Mouse (Mus musculus): ENCODE data around the gene Samd7.

The Samd7 gene

DNA sequence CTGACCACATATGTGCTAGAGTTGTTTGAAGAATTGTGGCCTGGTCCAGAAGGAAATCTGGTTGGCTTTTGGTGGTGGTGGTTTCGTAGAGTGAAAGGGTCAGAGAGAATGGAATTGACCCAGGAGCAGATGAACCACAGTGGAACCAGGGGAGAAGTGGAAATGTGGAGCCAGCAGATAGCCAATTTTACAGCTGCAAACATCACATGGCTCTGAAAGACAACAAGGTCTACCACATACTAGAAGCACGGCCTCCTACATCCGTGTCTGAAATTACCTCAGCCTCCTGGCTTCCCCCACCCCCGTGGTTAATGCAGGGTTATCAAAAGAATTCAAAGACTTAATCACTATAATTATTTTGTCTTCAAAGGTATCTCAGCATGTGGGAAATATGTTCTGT is 18.8 kb downstream of the Samd7 start:
- no peak for DNase-seq (ENCODE audit: low spot score in 2 of 2)

DNA sequence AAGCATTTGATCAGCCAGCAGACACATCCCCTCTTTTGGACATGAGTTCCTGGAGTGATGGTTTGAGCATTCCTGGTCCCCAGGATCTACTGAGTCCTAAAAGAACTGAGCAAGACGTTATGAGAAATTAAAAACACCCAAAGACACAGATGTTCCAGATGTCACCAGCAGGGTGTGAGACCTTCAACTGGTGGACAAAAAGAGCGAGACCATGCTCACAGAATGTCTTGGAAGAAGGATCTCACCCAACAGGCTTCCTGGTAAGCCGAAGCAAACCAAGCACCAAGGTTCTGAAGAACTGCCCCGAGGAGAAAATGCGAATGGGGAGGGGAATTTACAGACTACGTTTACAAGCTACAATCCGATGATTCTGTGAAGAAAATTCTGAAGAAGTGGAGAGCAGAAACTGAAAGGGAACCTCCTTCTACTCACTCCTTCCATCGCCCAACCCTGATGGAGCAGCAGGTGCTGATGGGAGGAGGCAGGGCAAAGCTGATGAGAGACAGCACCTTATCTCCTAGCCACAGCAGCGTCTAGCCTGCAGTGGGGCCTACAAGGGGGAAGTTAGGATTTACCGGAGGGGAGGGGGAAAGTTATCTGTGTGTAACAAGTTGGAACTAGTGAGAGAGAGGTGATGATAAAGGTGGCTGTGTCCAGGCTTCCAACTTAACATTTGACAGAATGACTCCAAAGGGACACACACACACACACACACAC is 19.4 kb downstream of the Samd7 start:
- DNase-seq (ENCODE audit: low spot score in 2 of 2), result no peak

DNA sequence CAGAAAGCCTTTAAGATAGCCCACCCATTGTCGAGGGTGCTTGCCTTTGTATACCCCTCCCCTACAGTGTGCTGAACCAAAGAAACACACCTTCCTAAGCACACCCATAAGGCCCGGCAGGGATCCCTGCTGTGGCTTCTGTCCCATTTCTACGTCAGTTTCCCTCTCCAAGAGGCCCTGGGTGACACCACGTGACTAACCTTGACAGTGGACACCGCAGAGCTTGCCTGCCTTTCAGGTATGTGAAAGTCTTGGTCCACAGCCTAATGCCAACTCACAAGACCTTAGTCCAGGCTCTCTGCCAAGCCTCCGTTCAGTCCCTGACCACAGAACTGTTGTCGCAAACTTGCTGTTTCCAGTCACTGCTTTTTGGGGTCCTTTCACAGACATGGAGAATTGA is 20.1 kb downstream of the Samd7 start:
- no peak for DNase-seq (ENCODE audit: low spot score in 2 of 2)

DNA sequence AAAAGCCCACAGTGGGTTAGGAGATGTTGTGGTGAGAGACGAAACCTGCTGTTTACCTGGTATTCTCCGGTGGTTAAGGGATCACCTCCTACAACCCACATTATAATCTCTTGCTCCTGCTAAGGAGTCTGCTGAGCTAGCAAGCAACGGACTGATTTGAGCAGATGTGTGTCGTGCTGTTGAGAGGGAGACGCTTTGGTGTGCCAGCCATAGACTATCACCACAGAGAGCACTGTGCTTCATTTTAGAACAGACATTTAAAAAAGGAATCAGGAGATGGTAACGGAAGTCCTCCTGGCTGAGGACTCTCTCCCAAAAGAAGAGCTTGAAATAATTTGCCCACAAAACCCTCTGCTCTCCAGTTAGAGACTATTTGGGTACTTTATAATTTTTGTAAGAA is 21.2 kb downstream of the Samd7 start:
- peak in 1 of 2 experiments; percentile 21 for DNase-seq (ENCODE audit: low spot score in 2 of 2)

DNA sequence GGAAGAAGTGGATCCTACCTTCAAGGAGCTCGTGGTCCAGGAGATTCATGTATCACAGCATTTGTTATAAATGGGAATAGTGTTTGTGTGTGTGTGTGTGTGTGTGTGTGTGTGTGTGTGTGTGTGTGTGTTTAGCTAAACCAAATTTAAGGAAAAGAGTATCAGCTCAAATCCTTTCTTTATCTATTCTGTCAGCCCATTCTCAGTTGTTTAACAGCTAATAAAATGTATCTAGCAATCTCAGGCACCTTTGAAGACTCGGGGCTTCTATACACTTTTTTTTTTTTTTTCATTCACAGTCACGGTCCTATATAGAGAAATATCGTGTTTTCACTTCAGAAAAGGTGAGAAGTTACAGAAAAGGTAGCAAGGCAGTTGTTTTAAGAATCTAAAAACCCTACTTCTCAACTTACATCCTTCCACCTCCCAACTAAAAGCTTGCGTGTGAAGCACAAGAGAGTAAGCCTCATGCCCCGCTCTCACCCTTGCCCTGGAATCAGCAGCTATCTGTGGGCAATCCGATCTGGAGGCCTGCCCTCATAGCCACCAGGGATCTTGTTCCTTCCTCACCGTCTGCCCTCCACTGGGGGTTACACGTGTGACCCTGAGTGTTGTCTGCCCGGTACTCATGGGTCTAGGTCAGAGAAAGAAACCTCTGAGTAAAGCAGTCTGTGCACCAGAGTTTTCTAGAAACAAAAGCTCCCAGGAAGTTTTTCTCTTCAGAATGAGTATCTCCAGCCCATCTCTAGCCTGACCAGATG is 23.8 kb downstream of the Samd7 start:
- DNase-seq (ENCODE audit: low spot score in 2 of 2), result no peak

DNA sequence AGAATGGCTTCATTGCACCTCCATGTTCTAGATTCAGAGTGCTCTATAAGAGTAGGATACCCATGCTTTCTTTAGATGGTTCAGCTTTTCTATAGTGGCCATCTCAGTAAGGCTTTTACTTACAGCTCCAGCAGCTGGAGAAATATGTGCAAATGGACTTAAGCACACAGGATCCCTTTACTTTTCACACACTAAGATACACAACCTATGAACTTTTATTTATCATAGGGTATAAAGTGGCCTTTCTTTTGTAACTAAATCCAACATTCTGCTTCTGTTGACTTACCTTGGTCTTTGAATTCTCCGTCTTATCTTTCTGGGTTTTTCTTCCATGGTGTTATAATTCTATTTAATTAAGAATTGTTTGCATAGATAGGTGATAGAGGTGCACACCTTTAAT is 25.5 kb downstream of the Samd7 start:
- no peak for DNase-seq (ENCODE audit: low spot score in 2 of 2)

DNA sequence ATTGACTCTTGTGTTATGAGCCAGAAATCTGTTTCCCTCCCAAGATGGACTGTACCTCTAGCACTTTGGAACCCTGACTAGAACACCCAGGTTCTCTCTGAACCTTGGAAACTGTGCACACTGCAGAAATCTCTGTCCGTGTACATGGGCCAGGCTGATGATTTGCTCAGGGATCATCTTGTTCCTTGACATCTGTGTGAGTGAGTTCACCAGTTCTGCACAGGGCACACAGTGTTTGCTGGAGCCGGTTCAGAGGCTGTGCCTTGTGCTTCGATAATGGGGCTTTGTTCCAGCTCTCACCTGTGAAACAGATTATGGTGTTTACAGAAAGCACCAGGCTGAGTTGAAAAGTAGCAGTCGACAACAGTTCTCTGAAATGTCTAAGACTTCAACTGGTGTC is 26.5 kb downstream of the Samd7 start:
- no peak for DNase-seq (ENCODE audit: low spot score in 2 of 2)

DNA sequence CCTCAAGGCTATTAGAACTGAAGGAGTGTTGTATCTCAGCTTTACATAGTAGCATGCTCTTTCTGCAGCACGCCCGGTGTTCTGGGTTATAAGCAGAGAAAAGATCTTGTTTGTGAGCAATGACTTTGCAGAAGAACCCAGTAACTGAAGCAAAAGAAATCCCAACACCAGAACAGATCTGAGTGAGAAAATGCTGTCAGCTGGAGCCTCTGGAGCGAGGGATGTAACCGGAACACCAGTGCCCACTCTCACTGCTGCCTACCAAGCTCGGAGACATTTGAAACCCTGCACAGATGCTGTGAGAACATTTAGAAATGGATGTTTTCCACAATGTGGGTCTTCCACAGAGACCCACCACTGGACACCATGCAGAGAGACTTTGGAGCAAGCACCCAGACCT is 28.6 kb downstream of the Samd7 start:
- no peak for DNase-seq (ENCODE audit: low spot score in 2 of 2)

DNA sequence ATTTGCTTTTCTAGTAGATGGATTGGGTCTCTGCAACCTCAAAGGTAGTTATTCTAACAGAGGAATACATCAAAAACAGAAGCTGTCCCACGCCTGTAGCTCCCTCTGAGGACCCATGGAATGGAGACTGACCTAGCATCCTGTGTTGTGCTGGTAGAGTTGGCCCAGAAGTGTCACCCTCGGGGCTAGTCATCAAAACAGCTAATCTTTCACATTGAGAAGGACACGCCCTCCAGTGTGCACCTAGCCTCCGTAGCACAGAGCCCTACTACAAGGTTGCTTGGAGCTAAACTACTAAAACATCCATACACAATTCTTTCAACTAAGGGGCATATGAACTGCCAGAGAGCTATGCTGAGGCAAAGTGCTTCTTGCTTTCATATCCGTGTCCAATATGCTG is 31.9 kb downstream of the Samd7 start:
- no peak for DNase-seq (ENCODE audit: low spot score in 2 of 2)

DNA sequence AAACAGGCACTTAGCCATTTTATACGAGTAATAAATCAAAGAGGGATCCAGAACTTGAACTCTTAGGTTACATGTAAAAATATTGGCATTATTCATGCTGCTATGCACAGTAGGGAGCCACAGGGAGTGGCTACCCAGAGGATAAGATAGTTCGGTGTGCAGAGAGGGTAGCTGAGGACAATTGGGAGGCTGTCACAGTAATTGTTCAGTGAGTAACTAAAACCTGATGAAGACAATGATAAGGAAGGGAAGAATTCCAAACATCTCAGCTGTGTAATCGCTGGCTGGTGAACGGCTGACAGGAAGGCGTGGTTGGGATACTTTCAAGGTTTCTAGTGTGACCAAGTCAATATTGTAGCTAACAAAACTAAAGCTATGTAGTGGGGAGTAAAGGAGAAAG is 42.4 kb downstream of the Samd7 start:
- no peak for DNase-seq (ENCODE audit: low spot score in 2 of 2)

DNA sequence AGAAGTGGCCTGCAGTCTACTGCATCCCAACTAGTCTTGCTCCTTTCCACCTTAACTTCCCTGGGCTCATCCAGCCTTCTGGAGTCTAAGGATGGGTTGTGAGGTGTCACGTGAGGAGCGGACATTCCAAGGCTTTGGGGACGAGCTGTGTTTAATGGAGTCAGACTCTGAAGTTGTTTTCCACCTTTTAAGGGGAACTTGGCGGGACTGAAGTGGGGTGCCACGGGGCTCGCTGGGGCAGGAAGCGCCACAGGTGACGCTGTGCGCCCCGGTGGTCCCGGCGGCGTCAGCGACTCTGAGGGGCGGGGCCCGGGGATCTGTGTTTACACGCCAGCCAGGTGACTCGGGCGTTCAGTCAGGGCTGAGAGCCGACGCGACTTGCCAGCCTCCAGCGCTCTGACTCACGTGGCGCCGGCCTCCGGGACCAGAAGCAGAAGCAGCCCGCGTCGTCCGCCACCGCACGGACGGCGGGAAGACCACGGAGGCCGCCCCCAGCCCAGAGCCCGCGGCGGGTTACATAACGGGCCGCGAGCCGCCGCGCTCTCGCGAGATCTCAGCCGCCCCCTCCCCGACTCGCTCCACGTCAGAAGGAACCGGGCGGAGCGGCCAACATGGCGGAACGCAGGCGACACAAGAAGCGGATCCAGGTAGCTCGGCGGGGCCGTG is 46.8 kb downstream of the Samd7 start, which contains the start of gene Sec62:
Gene Sec62 (plus strand): TSS at position 139 of the 666 bp plus-strand sequence.
- peak; percentile 73 to 93 for DNase-seq (ENCODE audit: low spot score in 2 of 2)

DNA sequence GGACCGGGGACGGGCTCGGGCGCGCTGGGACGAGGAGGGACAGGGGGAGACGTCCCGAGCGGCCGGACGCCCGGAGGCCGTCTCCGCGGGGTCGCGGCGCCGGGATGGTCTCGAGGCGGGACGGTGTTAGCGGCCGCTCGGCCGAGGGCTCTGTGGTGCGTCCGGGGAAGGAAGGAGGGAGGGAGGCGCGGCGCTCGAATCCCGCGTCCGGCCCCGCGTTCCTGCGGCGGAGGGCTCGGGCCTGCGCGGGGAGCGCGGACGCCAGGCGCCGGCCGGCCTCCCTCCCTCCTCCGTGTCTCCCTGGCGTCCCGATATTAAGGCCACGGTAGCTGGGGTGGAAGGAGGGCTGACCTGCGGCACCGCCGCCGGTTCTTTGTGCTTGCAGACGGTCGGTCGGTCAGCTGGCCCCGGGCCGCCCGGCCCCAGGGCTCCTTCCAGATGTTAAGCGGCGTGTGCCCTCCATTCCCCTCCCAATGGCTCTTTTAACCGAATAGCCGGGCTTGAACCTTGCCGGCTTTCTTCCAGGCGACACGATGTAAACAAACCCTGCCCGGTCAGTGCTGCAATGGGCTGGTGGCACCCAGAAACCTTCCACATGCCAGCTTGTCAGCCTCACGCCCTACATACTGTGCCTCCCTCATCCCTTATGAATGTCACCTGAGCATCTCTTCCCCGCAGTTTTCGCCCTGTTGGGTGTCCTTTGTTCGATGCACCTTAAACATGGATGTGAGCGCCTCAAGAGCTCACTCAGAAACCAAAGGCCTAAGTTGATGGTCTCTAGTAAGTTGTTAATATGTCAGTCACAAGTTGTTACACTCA is 47.5 kb downstream of the Samd7 start:
- DNase-seq (ENCODE audit: low spot score in 2 of 2), result peak in 1 of 2 experiments; percentile 22

DNA sequence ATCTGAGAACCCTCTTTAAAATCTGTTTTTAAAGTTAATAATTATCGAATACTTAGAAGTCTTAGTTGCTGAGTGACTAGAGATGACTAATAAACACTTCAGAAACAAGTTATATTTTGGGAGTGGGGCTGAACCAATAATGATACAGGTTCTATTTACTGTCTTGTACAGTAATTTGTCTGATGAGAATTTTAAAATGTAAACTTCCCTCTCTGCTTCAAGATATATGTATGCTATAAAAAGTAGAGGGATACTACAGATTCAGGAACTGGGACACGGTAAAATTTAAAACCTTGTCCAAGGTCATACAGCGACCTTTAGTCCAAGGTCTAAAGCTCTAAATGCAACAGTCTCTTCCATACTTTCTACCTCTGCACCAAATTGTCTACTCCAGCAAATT is 56.1 kb downstream of the Samd7 start:
- DNase-seq (ENCODE audit: low spot score in 2 of 2), result no peak

DNA sequence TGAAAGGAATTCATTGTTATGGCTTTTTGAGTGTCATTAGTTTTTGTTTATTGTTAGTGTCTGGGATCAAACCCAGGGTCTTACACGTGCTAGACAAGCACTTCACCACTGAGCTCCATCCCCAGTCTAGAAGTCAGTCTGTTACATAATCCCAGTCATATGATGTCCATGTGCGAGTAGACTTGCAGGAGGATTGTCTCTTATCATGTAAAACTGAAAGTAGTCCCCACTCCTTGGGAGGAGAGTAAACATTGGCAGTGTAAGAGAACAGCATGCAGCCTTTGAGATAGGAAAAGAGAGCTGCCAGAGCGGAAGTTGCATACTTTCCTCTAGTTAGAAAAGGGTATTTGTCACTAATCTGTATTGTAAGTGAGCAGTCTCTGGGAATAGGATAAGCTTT is 66.8 kb downstream of the Samd7 start:
- DNase-seq (ENCODE audit: low spot score in 2 of 2), result no peak
